Mouse (Mus musculus): ENCODE results near the gene Rcn3. TPM values are rescaled to one million over a fixed set of nuclear protein-coding genes. Genes with fewer than 3 reads are reported as not detected.

Gene Rcn3
- polyA plus RNA-seq, 1 experiment from 2014 or later = 43.5 TPM

DNA sequence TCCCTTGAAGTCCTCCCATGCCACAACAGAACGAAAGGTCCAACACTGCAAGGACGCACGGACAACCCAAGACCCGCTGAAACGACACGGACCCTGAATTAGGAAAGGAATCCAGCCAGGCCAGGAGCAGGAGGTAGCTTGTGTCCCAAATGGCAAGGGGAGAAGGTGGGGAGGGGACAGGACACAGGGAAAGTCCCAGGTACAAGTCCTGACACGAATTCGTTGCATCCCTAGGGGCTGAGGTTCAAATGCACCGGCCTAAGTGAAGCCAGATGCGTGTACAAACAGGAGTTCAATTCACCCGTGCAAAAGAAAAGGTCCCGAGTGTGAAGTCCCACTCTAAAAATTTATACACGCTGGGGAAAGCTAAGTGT, 40.4 kb downstream of the Rcn3 start:
- Histone ChIP-seq H3K4me2 (ENCODE audit: low read length) (peak overlapping the region; percentile 65), H3K4me3 (ENCODE audit: low read depth, low read length) (peak overlapping the region; percentile 89), H3K27ac (ENCODE audit: low read length) (peak overlapping the region; percentile 99), H3K9ac (ENCODE audit: low read depth, low read length) (peak overlapping the region; percentile 91), H3K9me3 (replicated peaks; ENCODE audit: control insufficient read depth, low read length, poor library complexity, severe bottlenecking) (no peaks in the 10 kb centered on the region), H3K27me3 (ENCODE audit: control insufficient read depth, insufficient read depth, low read depth, low read length) (no peaks in the 10 kb centered on the region), H3K36me3 (ENCODE audit: control insufficient read depth, insufficient read depth, low read length) (peaks cover 31% of the 10 kb centered on the region), H3K4me1 (ENCODE audit: control insufficient read depth, insufficient read depth, low read length) (peaks cover 16% of the 10 kb centered on the region)
- WGBS = 2% methylated on average over 13 of the region's 13 CpGs
- ATAC-seq = no peak

DNA sequence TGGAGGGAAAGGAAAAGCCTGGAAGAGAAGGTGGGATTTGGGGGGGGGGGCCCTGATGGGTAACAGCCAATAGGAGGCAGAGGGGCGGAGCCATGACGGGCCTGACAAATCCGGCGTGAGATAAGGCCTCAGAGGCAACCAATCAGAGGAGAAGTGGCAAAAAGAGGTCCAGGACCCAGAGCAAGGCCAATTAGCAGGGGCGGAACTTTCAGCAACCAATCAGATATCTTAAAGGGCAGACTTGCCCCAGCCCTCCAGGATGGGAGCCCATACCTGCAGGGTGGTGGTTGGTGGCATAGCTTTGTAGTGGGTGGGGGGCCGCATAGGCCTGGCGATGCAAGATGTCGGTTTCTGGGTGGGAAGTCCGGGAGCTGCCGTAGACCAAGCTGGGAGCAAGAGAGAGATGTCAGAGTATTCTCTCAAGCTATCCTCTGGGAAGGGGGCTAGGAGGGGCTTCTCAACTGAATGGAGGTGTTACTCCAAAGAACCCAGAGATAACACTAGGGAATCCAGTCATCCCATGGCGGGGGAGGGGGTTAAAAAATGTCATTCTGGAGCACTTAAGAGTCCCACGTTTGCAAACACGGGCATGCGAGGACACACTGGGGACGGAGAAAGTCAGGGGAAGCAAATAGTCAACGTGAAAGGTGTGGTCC, 40.9 kb downstream of the Rcn3 start:
- H3K4me3 ChIP-seq (ENCODE audit: low read depth, low read length) = peak overlapping the region; percentile 89
- H3K9me3 ChIP-seq (replicated peaks; ENCODE audit: control insufficient read depth, low read length, poor library complexity, severe bottlenecking) = no peaks in the 10 kb centered on the region
- peak; percentile 50 for ATAC-seq
- 4% methylated on average over 16 of the region's 16 CpGs for WGBS
- H3K4me2 ChIP-seq (ENCODE audit: low read length) = peak overlapping the region; percentile 65
- peak overlapping the region; percentile 91 for H3K9ac ChIP-seq (ENCODE audit: low read depth, low read length)
- no peaks in the 10 kb centered on the region for H3K27me3 ChIP-seq (ENCODE audit: control insufficient read depth, insufficient read depth, low read depth, low read length)
- H3K4me1 ChIP-seq (ENCODE audit: control insufficient read depth, insufficient read depth, low read length) = peaks cover 16% of the 10 kb centered on the region
- H3K27ac ChIP-seq (ENCODE audit: low read length) = peak overlapping the region; percentile 99
- H3K36me3 ChIP-seq (ENCODE audit: control insufficient read depth, insufficient read depth, low read length) = peaks cover 35% of the 10 kb centered on the region

DNA sequence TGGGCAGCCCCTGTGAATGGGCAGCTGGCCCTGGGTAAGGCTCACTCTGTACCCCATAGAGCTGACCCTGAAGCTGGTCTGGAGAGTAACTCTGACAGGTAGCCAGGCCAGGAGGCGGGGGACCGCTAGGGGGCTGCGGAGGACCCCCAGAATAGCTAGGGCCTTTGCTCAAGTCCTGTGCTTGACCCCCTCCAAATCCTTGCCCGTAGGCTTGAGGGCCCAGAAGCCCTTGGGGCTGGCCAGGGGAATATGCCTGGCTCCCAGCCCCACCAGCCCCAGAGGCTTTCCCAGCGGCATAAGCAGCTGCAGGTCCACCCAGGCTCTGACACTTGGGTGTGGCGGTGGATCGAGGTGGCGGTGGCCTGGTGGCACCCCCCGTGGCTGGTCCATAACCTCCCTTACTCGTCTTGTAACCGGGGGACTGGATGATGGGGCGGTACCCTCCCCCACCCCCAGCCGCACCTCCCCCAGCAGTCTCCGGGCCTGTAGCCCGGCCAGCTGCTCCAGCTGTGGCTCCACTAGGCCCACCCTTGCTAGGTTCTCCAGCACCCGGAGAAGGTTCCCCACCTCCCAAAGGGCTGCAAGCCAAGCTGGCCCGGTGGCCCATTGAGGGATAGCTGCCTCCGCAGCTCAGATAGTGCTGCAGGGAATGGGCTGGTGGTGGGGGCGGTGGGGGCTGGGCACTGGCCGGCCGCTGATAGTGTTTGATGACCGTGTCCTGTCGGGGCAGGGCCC, 42.9 kb downstream of the Rcn3 start:
- Histone ChIP-seq H3K4me2 (ENCODE audit: low read length) (no peak overlapping the region), H3K4me3 (ENCODE audit: low read depth, low read length) (no peak overlapping the region), H3K27ac (ENCODE audit: low read length) (no peak overlapping the region), H3K9me3 (replicated peaks; ENCODE audit: control insufficient read depth, low read length, poor library complexity, severe bottlenecking) (no peaks in the 10 kb centered on the region), H3K4me1 (ENCODE audit: control insufficient read depth, insufficient read depth, low read length) (peaks cover 13% of the 10 kb centered on the region), H3K27me3 (ENCODE audit: control insufficient read depth, insufficient read depth, low read depth, low read length) (no peaks in the 10 kb centered on the region), H3K36me3 (ENCODE audit: control insufficient read depth, insufficient read depth, low read length) (peaks cover 46% of the 10 kb centered on the region), H3K9ac (ENCODE audit: low read depth, low read length) (no peak overlapping the region)
- no peak for ATAC-seq
- 95% methylated on average over 23 of the region's 23 CpGs for WGBS

DNA sequence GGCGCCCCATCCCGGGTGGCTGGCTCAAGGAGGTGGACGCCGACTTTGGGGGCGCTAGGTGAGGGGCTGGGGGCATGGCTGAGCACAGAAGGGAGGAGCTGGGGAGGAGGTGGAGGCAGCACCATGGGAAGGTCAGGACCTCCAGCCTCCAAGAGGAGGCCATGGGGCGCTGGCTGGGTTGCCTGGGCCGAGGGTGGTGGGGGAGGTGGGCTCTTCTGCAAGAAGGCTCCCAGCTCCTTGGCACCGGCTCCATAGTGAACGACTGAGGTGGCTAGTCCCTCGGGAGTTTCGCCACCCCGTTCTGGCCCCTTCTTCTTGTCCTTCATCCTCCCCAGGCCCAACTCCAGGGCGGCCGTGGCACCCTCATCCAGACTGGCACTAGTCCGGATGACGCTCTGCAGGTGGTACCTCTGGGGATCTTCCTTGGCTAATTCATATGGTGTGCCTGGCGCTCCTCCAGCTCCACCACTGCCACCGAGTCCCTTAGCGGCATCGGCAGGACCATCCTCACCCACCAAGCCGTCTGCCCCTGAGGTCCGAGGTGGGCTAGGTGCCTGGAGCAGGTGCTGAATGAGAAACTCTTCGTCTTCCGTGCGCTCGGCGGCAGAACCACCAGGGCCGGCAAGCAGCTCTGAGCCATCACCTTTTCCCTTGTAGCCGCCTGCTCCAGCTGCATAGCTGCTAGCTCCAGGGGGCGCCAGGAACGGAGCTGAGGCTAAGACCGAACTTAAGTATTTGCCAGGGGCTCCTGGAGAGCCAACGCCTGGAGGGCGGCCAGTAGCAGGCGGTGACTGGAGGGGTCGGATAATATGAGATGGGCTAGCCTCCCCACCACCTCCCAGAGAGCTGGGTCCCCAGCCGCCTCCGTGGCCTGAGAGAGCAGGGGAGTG, 43.8 kb downstream of the Rcn3 start:
- Histone ChIP-seq H3K9ac (ENCODE audit: low read depth, low read length) (no peak overlapping the region), H3K27ac (ENCODE audit: low read length) (no peak overlapping the region), H3K4me1 (ENCODE audit: control insufficient read depth, insufficient read depth, low read length) (peaks cover 9% of the 10 kb centered on the region), H3K27me3 (ENCODE audit: control insufficient read depth, insufficient read depth, low read depth, low read length) (no peaks in the 10 kb centered on the region), H3K9me3 (replicated peaks; ENCODE audit: control insufficient read depth, low read length, poor library complexity, severe bottlenecking) (no peaks in the 10 kb centered on the region), H3K4me2 (ENCODE audit: low read length) (no peak overlapping the region), H3K4me3 (ENCODE audit: low read depth, low read length) (no peak overlapping the region), H3K36me3 (ENCODE audit: control insufficient read depth, insufficient read depth, low read length) (peaks cover 54% of the 10 kb centered on the region)
- ATAC-seq = no peak
- 92% methylated on average over 38 of the region's 38 CpGs for WGBS

DNA sequence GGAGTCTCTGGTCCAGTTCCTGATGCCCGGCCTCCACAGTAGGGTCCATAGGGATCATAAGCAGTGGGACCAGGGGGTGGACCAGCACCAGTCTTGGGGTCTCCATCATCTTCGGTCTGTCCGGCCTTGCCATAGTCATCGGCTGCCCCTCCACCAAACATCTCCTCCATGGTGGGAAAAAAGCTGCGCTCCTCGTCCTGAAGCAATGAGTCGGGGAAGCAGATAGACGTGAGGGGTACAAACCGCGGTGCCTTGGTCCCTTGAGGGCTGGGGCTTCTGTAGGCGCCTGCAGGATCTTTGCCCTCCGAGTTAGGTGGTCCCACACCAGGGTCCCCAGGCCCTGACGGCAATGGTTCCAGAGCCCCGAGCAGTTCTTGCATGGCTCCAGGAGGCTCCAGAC, 44.5 kb downstream of the Rcn3 start:
- Histone ChIP-seq H3K9ac (ENCODE audit: low read depth, low read length) (no peak overlapping the region), H3K4me1 (ENCODE audit: control insufficient read depth, insufficient read depth, low read length) (peaks cover 9% of the 10 kb centered on the region), H3K27me3 (ENCODE audit: control insufficient read depth, insufficient read depth, low read depth, low read length) (no peaks in the 10 kb centered on the region), H3K4me3 (ENCODE audit: low read depth, low read length) (no peak overlapping the region), H3K27ac (ENCODE audit: low read length) (no peak overlapping the region), H3K4me2 (ENCODE audit: low read length) (no peak overlapping the region), H3K36me3 (ENCODE audit: control insufficient read depth, insufficient read depth, low read length) (peaks cover 62% of the 10 kb centered on the region), H3K9me3 (replicated peaks; ENCODE audit: control insufficient read depth, low read length, poor library complexity, severe bottlenecking) (no peaks in the 10 kb centered on the region)
- 96% methylated on average over 14 of the region's 14 CpGs for WGBS
- ATAC-seq = no peak

DNA sequence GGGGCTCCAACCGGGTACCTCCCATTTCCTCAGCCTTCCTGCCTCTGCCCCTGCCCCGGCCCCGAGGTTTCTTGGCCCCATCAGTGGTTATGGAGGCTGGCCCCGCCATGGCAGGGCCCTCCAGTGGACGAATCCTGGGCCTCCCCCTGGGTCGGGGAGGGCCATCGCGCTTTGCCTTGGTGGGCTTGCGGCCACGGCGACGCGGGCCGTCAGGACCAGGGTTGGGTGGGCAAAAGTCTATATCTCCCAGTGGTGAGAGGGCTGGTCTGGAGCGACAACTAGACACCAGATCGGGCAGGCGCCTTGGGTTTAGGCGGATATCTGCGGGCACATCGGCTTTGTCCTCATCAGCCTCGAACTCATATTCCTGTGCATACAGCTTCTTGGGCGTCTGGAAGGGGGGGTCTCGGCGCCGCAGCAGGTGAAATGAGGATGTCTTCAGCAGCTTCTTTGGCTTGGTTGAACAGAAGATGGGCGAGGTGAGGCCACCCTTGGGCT, 45.1 kb downstream of the Rcn3 start:
- Histone ChIP-seq H3K4me2 (ENCODE audit: low read length) (no peak overlapping the region), H3K27me3 (ENCODE audit: control insufficient read depth, insufficient read depth, low read depth, low read length) (no peaks in the 10 kb centered on the region), H3K9ac (ENCODE audit: low read depth, low read length) (no peak overlapping the region), H3K36me3 (ENCODE audit: control insufficient read depth, insufficient read depth, low read length) (peaks cover 68% of the 10 kb centered on the region), H3K27ac (ENCODE audit: low read length) (no peak overlapping the region), H3K9me3 (replicated peaks; ENCODE audit: control insufficient read depth, low read length, poor library complexity, severe bottlenecking) (no peaks in the 10 kb centered on the region), H3K4me1 (ENCODE audit: control insufficient read depth, insufficient read depth, low read length) (peaks cover 9% of the 10 kb centered on the region), H3K4me3 (ENCODE audit: low read depth, low read length) (no peak overlapping the region)
- no peak for ATAC-seq
- 96% methylated on average over 26 of the region's 26 CpGs for WGBS

DNA sequence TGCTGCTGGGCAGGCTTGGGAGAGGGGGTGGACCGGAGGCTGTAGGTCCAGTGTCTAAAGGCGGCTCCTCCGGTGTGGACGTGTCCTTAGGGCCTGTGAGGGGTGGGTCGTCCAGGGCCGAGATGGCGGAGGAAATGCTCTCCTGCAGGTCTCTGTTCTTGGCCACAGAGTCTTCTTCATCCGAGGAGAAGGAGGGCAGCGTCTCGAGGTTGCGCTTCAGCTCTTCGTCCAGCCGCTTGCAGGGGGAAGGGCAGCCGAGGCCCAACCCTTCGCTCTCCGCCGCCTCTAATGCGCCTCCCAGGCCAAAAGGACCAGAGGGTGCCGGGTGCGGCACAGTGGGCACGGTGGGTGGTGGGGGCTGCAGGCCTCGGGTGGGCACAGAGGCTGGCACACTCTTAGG, 46.3 kb downstream of the Rcn3 start:
- Histone ChIP-seq H3K9ac (ENCODE audit: low read depth, low read length) (no peak overlapping the region), H3K27ac (ENCODE audit: low read length) (no peak overlapping the region), H3K4me1 (ENCODE audit: control insufficient read depth, insufficient read depth, low read length) (peaks cover 4% of the 10 kb centered on the region; the same call in 1 of the 2 replicates), H3K27me3 (ENCODE audit: control insufficient read depth, insufficient read depth, low read depth, low read length) (no peaks in the 10 kb centered on the region), H3K4me2 (ENCODE audit: low read length) (no peak overlapping the region), H3K36me3 (ENCODE audit: control insufficient read depth, insufficient read depth, low read length) (peaks cover 76% of the 10 kb centered on the region), H3K4me3 (ENCODE audit: low read depth, low read length) (no peak overlapping the region), H3K9me3 (replicated peaks; ENCODE audit: control insufficient read depth, low read length, poor library complexity, severe bottlenecking) (no peaks in the 10 kb centered on the region)
- 94% methylated on average over 22 of the region's 22 CpGs for WGBS
- ATAC-seq = no peak

DNA sequence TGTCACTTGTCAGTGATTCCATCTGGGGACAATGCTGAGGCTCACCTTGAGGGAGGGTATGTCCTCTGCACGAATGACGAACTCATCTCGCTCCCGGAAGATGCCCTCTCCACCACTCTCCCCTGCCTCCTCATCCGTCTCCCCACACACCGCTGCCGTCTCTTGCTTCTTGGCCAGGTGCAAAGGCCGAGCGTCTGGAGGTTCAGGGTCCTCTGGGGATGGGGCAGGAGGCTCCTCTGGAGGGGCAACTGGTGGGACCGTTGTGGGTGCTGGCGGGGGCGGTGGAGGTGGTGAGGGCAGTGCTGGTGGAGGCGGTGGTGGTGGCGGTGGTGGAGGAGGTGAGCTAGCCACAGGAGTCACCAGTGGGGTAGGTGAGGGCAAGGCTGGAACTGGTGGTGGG, 48.7 kb downstream of the Rcn3 start:
- H3K4me1 ChIP-seq (ENCODE audit: control insufficient read depth, insufficient read depth, low read length) = no peaks in the 10 kb centered on the region
- no peak for ATAC-seq
- H3K9me3 ChIP-seq (replicated peaks; ENCODE audit: control insufficient read depth, low read length, poor library complexity, severe bottlenecking) = no peaks in the 10 kb centered on the region
- peaks cover 78% of the 10 kb centered on the region for H3K36me3 ChIP-seq (ENCODE audit: control insufficient read depth, insufficient read depth, low read length)
- 97% methylated on average over 14 of the region's 14 CpGs for WGBS
- H3K4me3 ChIP-seq (ENCODE audit: low read depth, low read length) = no peak overlapping the region
- H3K9ac ChIP-seq (ENCODE audit: low read depth, low read length) = no peak overlapping the region
- H3K27me3 ChIP-seq (ENCODE audit: control insufficient read depth, insufficient read depth, low read depth, low read length) = no peaks in the 10 kb centered on the region
- H3K4me2 ChIP-seq (ENCODE audit: low read length) = no peak overlapping the region
- no peak overlapping the region for H3K27ac ChIP-seq (ENCODE audit: low read length)

All from midbrain, embryonic 16.5 days (tissue).